Mouse (Mus musculus) neutrophil, adult 83 days (primary cell): Measurements from ENCODE around the gene Gprasp2. TPM values are rescaled to one million over a fixed set of nuclear protein-coding genes. Genes with fewer than 3 reads are reported as not detected.

Experiments
- total RNA-seq, 2 experiments: library from RNA; stranded (reverse); gene quantifications; one replicate each; pipeline ENCODE4 v1.2.4; 2023

The Gprasp2 gene
- total RNA-seq: 1 to 10 TPM in 1 of 2 experiments, not detected in 1; 2.8 TPM

GRCm38 (mm10) chrX:135838521-135839360, at the start of gene Gprasp2:
Gprasp2 (plus strand) TSS chrX:135839034.

GRCm38 (mm10) chrX:135797212-135797644, 41.6 kb upstream of the Gprasp2 start, which contains the start of gene Bhlhb9:
Bhlhb9 (plus strand) TSS chrX:135797594.

Other genes with a start within 250 kb of the Gprasp2 start
- gene Nxf7, start 240.3 kb upstream of the Gprasp2 start, total RNA-seq: not detected
- gene Prame, start 211.3 kb upstream of the Gprasp2 start, total RNA-seq: not detected
- 1 to 10 TPM in 1 of 2 experiments, not detected in 1; 2.3 TPM for gene Tcp11x2, start 145.2 kb upstream of the Gprasp2 start, total RNA-seq
- gene Tmsb15a, start 113.8 kb upstream of the Gprasp2 start, total RNA-seq: not detected
- gene Armcx5, start 96.3 kb upstream of the Gprasp2 start, total RNA-seq: 10 to 100 TPM; 11.7 to 13.6 TPM
- 10 to 100 TPM; 15.8 to 16.1 TPM for gene Gprasp1, start 96.3 kb upstream of the Gprasp2 start, total RNA-seq
- gene Bhlhb9, start 41.4 kb upstream of the Gprasp2 start, total RNA-seq: 1 to 10 TPM; 2.1 to 4.5 TPM
- not detected for gene Arxes2, start 154.8 kb downstream of the Gprasp2 start, total RNA-seq
- not detected for gene Arxes1, start 194.3 kb downstream of the Gprasp2 start, total RNA-seq
- gene Bex2, start 229.2 kb downstream of the Gprasp2 start, total RNA-seq: not detected
- gene Nxf3, start 246.2 kb downstream of the Gprasp2 start, total RNA-seq: not detected